13 mouse cellular contexts compared by ENCODE assay signal in the genomic region with DNA sequence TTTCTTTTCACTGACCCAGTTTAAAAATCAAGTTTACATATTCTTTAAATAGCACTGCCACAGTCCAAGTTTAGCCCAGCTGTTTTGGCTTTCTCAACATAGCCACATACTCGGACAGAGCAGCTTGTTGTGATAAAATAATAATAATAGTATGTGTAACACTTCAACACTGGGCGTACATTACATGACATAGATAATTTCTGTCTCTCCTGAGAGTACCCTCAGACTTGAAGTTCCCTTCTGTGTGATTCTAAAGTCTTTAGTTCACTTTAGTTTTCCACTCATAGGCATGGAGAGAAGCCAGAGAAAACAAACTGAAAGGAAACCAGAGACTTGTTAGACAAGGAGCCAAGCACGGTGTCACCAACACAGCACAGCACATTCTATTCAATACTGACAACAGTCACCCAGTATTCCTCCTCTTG.
A peak's percentile ranks its signal among the peaks of the same experiment; 100 is the strongest.
DNase-seq lines count a peak whose midpoint lies in the region; ATAC-seq and TF ChIP-seq lines count a peak whose summit lies in the region.
"Had no signal": no experiment of that assay in that cellular context is flagged by ENCODE, and none has a peak within 500 bp of the region (broad histone marks: within the 10 kb centered on the region; RNA-seq: fewer than 3 reads in every experiment).

No protein-coding gene starts in this region.

- peak overlapping the region; percentile 24; the same call in 1 of the 2 replicates for H3K4me2 ChIP-seq in heart, embryonic 15.5 days
- H3K4me2 ChIP-seq: hindbrain, embryonic 12.5 days had no signal

- TF ChIP-seq POLR2A in MEL (IDR thresholded peaks at IDR 0.05; ENCODE audit: control insufficient read depth in 1 of 2, insufficient read depth in 1 of 2, low read depth in 1 of 2, low read length in 2 of 2, poor library complexity in 1 of 2): no peak

- DNase-seq in heart, adult 8-10 months (ENCODE audit: low spot score): peak; percentile 33
- DNase-seq in heart, postnatal 25 days (ENCODE audit: low spot score): no peak
- DNase-seq in MEL (ENCODE audit: low read depth, low spot score): peak; percentile 63
- peak; percentile 38 for DNase-seq in lung, postnatal 10 days
- no peak for DNase-seq in ovary, adult 18-20 months (ENCODE audit: low spot score)
- DNase-seq: cerebellum, adult 18-20 months; kidney, postnatal 14 days; spleen, adult 18-20 months had no signal

- H3K79me2 ChIP-seq in MEL (ENCODE audit: control insufficient read depth, insufficient read depth, low read length, poor library complexity): no peaks in the 10 kb centered on the region

- intact Hi-C loops in heart, postnatal 25 days (cut with DNase I): no loop called here

- no peak for TF ChIP-seq RAD21 in MEL (IDR thresholded peaks at IDR 0.05; ENCODE audit: low read depth, low read length)

- H3K4me1 ChIP-seq in MEL (ENCODE audit: control insufficient read depth in 1 of 2, insufficient read depth in 2 of 2, low read length in 2 of 2): peaks cover 0 to 7% of the 10 kb centered on the region in 2 experiments; a peak in 1 of 4 replicates
- no peaks in the 10 kb centered on the region for H3K4me1 ChIP-seq in heart, embryonic 15.5 days (replicated peaks)
- H3K4me1 ChIP-seq: hindbrain, embryonic 12.5 days had no signal

- H3K27me3 ChIP-seq in MEL (ENCODE audit: control insufficient read depth in 1 of 2, insufficient read depth in 2 of 2, low read length in 2 of 2): no peaks in the 10 kb centered on the region
- H3K27me3 ChIP-seq in heart, embryonic 15.5 days: no peaks in the 10 kb centered on the region
- H3K27me3 ChIP-seq: hindbrain, embryonic 12.5 days had no signal

- no peaks in the 10 kb centered on the region for H3K9me3 ChIP-seq in MEL (replicated peaks; ENCODE audit: insufficient read depth, low read length)
- no peaks in the 10 kb centered on the region for H3K9me3 ChIP-seq in heart, embryonic 15.5 days (replicated peaks)
- H3K9me3 ChIP-seq: hindbrain, embryonic 12.5 days had no signal

- 11% methylated on average over 3 of the region's 3 CpGs for WGBS in heart, embryonic 15.5 days

- peak; percentile 80; the same call in 1 of the 2 replicates for ATAC-seq in heart, embryonic 15.5 days (replicated peaks; ENCODE audit: insufficient number of reproducible peaks, insufficient read depth, low FRiP score, low read depth)
- ATAC-seq in activated CD4-positive, CD25-positive, alpha-beta regulatory T cell, adult 4 months: no peak
- no peak for ATAC-seq in megakaryocyte, adult 5-6 weeks (ENCODE audit: poor library complexity, severe bottlenecking)
- ATAC-seq: forebrain, embryonic 14.5 days had no signal

- peak overlapping the region; percentile 1 for H3K27ac ChIP-seq in MEL (ENCODE audit: control insufficient read depth, low read depth, low read length)
- H3K27ac ChIP-seq in heart, embryonic 15.5 days: peak overlapping the region; percentile 78
- H3K27ac ChIP-seq: hindbrain, embryonic 12.5 days had no signal

- TF ChIP-seq CTCF in MEL (IDR thresholded peaks at IDR 0.05 in 2 of 3, conservative IDR thresholded peaks at IDR 0.05 in 1 of 3; ENCODE audit: control insufficient read depth in 1 of 3, insufficient read depth in 1 of 3, low read depth in 2 of 3, low read length in 3 of 3, poor library complexity in 1 of 3, severe bottlenecking in 1 of 3): no peak

- peak overlapping the region; percentile 56 to 96 for H3K4me3 ChIP-seq in MEL (ENCODE audit: control insufficient read depth in 1 of 2, insufficient read depth in 1 of 2, low read depth in 2 of 2, low read length in 2 of 2)
- peak overlapping the region; percentile 5; the same call in 1 of the 2 replicates for H3K4me3 ChIP-seq in heart, embryonic 15.5 days
- H3K4me3 ChIP-seq: hindbrain, embryonic 12.5 days had no signal

- TF ChIP-seq EP300 in MEL (IDR thresholded peaks at IDR 0.05; ENCODE audit: low read depth in 1 of 2, low read length in 2 of 2): no peak

- H3K9ac ChIP-seq in MEL (ENCODE audit: control insufficient read depth, low read depth, low read length, poor library complexity, severe bottlenecking): peak overlapping the region; percentile 63
- H3K9ac ChIP-seq in heart, embryonic 15.5 days: no peak overlapping the region
- H3K9ac ChIP-seq: hindbrain, embryonic 12.5 days had no signal

- 0 out of 4 replicates have a peak, but pooled peaks cover 0 to 2% of the 10 kb centered on the region in 2 experiments for H3K36me3 ChIP-seq in MEL (ENCODE audit: control insufficient read depth in 1 of 2, insufficient read depth in 2 of 2, low read length in 2 of 2)
- H3K36me3 ChIP-seq in heart, embryonic 15.5 days: no peaks in the 10 kb centered on the region
- H3K36me3 ChIP-seq: hindbrain, embryonic 12.5 days had no signal

TF ChIP-seq in MEL, 35 proteins besides CTCF, POLR2A, EP300 and RAD21:
- TF ChIP-seq ZNF384 (IDR thresholded peaks at IDR 0.05; ENCODE audit: low read depth, low read length) (peak; percentile 2; the same call in 1 of the 2 replicates), RCOR1 (IDR thresholded peaks at IDR 0.05; ENCODE audit: low read depth, low read length) (no peak), GATA1 (IDR thresholded peaks at IDR 0.05; ENCODE audit: low read depth, low read length) (0 out of 2 replicates have a peak, but pooled peaks have one; percentile 1), MYC (IDR thresholded peaks at IDR 0.05; ENCODE audit: low read depth, low read length) (no peak)

Comparison
In these comparisons a context has a peak if more than half of its experiments do, and no peak if none do; other contexts are left out.
1. DNase-seq: peak in heart, adult 8-10 months (single experiment), MEL (single experiment) and lung, postnatal 10 days (single experiment); none in heart, postnatal 25 days (single experiment) and ovary, adult 18-20 months (single experiment).